Mouse (Mus musculus) kidney, embryonic 14.5 days (tissue): ENCODE data around the gene Hgf. TPM values are rescaled to one million over a fixed set of nuclear protein-coding genes. Genes with fewer than 3 reads are reported as not detected.

Experiments
- ATAC-seq: fragments of 200-750 bp; cut with Nextera tagmentation; 2 replicates; pipeline ENCODE4 v1.8.0; 2017; ENCODE audit warnings: moderate number of reproducible peaks, mild to moderate bottlenecking, moderate TSS enrichment, moderate library complexity; ENCODE audit not compliant: low FRiP score, low TSS enrichment
- H3K27ac ChIP-seq: fragments of 300-500 bp; sonication (generic); 2 replicates; pipeline ENCODE4 v1.5.1; 2014; ENCODE audit warnings: low read depth, mild to moderate bottlenecking, low read length, moderate library complexity, mixed read lengths
- H3K27me3 ChIP-seq: fragments of 300-500 bp; sonication (generic); 2 replicates; pipeline ENCODE4 v1.6.1; 2014; ENCODE audit warnings: mild to moderate bottlenecking, low read length; ENCODE audit not compliant: control insufficient read depth, insufficient read depth
- H3K36me3 ChIP-seq: fragments of 300-500 bp; sonication (generic); 2 replicates; pipeline ENCODE4 v1.6.1; 2014; ENCODE audit warnings: low read length, mixed read lengths; ENCODE audit not compliant: control insufficient read depth, insufficient read depth
- H3K4me1 ChIP-seq: fragments of 300-500 bp; sonication (generic); 2 replicates; pipeline ENCODE4 v1.6.1; 2014; ENCODE audit warnings: low read length, mixed read lengths; ENCODE audit not compliant: control insufficient read depth, insufficient read depth
- H3K4me2 ChIP-seq: fragments of 300-500 bp; sonication (generic); replicated peaks from 2 replicates; pipeline ENCODE4 v1.6.1; 2014; ENCODE audit warnings: low read depth, mild to moderate bottlenecking, low read length
- H3K4me3 ChIP-seq: fragments of 300-500 bp; sonication (generic); 2 replicates; pipeline ENCODE4 v1.5.1; 2014; ENCODE audit warnings: mild to moderate bottlenecking, low read length
- H3K9ac ChIP-seq: fragments of 300-500 bp; sonication (generic); 2 replicates; pipeline ENCODE4 v1.6.1; 2014; ENCODE audit warnings: low read depth, mild to moderate bottlenecking, low read length, moderate library complexity
- H3K9me3 ChIP-seq: fragments of 300-500 bp; sonication (generic); 2 replicates; pipeline ENCODE4 v1.6.1; 2016; ENCODE audit warnings: low read length; ENCODE audit not compliant: control insufficient read depth
- WGBS: fragments of 180-500 bp; shearing (Covaris S2); extraction: QIAGEN DNeasy Blood & Tissue Kit; methylation state at CpG from one replicate; pipeline ENCODE4 v1.1.7; 2014; 5-methylcytosine and 5-hydroxymethylcytosine counted together
- polyA plus RNA-seq: library from polyadenylated mRNA; unstranded; fragments of >200 nt; fragmentation: Nextera tagmentation; extraction: Ambion mirVana; gene quantifications from 2 replicates; pipeline ENCODE4 v1.2.1, GENCODE M21; 2014

Hgf gene
- polyA plus RNA-seq, 1 experiment from 2014 or later: 4.5 TPM

DNA sequence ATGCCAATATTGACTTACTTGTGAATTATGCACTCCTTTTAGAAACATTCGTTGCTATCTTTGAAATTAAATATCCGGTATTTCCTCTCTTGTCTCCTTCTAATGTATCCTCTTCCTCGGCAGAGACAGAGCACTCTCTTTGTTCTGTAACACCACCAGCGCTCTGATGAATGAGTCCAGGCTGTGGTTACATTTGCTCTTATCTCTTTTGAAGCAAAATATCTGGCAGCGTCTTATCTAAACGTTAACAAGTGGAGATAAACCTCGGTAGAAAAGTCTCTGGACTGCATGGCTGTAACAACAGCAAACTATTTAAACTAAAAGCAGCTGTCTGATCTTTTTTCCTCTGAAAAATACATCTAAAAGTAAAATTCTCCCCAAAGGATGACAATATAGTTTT, 100.7 kb downstream of the Hgf start:
- H3K4me1 ChIP-seq: no peaks in the 10 kb centered on the region
- no peak overlapping the region for H3K27ac ChIP-seq
- ATAC-seq: no peak
- H3K9me3 ChIP-seq: no peaks in the 10 kb centered on the region
- H3K4me2 ChIP-seq: no peak overlapping the region
- H3K36me3 ChIP-seq: no peaks in the 10 kb centered on the region
- H3K4me3 ChIP-seq: no peak overlapping the region
- no peak overlapping the region for H3K9ac ChIP-seq
- H3K27me3 ChIP-seq: no peaks in the 10 kb centered on the region
- WGBS: 22% methylated on average over 7 of the region's 7 CpGs

Other genes with a start within 250 kb of the Hgf start
- not detected in 2 replicates for gene Gm28710, start 238.3 kb downstream of the Hgf start, polyA plus RNA-seq